Mouse (Mus musculus) layer of hippocampus, postnatal 10 days (tissue): ENCODE results near the gene Camk2d. TPM values are rescaled to one million over a fixed set of nuclear protein-coding genes. Genes with fewer than 3 reads are reported as not detected.

ENCODE experiments used
- DNase-seq, 2 experiments: peaks; one replicate each; pipeline ENCODE4 v3.0.0; 2021; ENCODE audit warnings: low spot score in 2 of 2
- total RNA-seq, 2 experiments: library from RNA; stranded (reverse); gene quantifications; 2 replicates each; pipeline ENCODE4 v1.2.3; 2021

Camk2d gene
- total RNA-seq, 2 experiments from 2014 or later = 67.3 to 73.7 TPM

DNA sequence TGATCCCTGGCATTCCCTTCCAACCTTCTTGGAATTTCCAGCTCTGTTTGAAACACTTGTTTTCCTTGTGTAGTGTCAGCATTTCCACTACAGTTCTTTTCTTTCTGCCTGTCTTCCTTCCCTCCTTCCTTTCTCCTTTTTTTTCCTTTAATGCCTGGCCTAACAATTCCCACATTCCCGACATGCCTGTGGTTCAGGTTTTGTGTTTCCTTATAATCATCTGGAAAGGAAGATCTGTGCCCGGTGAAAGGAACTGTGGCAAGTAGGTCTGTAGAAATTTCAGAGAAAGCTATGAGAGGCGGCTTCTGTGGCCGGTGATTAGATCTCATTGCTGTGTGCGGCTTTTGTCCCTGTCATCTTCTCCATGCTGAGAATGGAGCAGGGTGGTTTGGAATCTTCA is 139.1 kb downstream of the Camk2d start:
- no peak for DNase-seq

DNA sequence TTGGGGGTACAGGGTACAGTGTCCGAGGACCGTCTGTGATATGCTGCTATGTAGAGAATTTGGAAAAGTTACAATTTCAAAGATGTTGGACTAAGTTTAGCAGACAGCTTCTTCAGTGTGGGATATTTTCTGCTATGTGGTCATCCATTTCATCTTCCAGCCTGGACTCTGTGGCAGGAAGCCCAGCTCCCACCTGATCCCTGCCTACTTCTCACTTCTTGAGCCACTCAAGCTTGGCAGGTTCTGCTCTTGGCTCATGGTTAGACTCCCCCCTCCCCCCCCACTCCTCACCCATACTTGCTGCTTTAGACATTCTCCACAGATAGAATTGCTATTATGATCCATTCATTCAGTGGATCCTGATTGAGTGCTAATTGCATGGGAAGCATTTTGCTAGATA is 141.0 kb downstream of the Camk2d start:
- no peak for DNase-seq

DNA sequence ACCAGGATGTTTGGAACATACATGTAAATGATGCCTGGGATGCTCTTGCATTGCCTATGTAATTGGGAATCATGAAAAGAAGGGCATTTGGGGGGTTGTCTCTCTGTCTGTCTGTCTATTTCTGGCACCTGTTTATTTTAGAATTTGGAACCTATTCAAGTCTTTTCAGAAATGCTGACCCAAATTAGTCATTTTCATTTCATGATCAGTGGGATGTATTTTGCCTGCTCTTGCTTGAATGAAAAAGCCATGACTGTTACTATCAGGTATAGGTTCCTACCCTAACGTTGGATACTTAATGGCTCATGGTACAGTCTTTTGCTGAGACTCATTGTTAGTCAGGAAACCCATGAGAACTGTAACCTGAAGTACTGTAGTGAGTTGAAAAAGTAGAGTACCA is 144.0 kb downstream of the Camk2d start:
- DNase-seq = no peak

DNA sequence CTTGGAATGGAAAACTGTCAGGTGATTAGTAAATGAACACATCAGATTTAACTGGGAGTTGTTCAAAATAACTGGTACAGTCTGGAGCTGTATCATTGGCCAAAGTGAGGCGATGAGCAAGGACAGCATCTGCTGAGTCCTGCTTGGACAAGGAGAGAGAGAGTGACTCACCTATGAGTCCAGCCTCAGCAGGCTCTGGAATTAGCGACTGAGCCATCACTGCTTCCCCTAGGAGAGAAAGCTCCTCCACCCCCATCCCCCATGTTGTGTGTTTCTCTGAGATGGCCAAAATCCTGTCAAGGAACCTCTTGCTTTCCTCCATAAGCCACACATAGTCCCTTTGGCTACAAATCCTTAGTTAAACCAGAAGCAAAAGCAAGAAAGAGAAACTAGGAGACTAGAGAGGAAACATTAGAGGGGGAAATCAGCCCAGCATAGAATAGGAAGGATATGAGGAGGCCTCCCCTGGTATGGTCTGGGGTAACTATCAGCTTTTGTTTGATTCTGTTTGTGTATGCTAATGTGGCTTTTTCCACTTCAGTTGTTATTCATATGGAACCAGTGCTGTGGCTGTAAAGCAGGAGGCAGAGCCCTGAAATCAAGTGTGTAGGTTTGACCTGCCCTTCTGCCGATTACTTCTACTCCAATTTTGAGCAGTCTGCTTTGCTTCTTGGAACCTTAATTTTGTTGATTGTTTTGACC is 148.5 kb downstream of the Camk2d start:
- DNase-seq = no peak

DNA sequence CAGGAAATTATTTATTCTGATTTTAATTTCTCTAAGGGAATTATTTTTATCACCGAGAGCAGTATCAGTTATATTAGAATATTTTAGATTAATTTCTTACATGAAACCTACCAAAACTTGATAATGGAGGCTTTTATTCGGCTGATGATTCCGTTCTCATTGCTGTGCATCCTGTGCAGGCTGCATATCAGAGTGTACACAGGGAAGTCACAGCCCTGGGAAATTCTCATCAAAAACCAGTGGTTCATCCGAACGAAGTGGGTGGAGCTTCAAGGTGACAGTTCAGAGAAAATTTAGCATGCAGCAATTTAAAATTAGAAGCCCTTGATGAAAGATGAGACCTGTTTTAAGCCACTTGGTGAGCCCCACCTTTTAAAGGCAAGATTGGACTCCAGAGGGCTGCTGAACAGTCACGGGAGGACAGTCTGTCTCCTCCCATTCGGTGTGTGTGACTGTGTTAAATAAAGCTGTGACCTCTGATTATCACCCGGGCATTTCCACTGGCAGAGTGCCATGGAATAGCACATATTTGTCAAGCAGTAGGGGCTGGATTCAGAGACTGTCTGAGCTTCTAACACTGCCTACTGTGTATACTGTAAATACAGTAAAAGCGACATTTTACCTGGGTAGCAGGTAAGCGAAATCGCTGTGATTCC is 150.2 kb downstream of the Camk2d start:
- DNase-seq = no peak

DNA sequence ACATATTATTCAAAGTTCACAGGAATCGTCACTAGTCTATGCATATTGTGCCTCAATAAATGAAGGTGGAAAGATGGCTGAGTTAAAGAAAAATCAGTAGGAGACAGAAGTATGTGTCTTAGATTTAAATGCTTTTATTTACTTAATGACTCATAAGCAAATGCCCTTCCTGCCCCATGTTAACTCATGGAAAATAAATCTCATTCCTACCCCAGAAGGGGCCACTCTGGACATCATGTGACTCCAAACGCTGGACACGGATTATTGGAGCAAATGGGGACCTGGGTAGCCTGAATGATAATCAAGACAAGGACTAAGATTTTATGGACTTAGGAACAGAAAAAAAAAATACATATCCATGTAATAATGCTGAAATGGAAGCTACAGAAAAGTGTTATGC is 151.5 kb downstream of the Camk2d start:
- DNase-seq = no peak

DNA sequence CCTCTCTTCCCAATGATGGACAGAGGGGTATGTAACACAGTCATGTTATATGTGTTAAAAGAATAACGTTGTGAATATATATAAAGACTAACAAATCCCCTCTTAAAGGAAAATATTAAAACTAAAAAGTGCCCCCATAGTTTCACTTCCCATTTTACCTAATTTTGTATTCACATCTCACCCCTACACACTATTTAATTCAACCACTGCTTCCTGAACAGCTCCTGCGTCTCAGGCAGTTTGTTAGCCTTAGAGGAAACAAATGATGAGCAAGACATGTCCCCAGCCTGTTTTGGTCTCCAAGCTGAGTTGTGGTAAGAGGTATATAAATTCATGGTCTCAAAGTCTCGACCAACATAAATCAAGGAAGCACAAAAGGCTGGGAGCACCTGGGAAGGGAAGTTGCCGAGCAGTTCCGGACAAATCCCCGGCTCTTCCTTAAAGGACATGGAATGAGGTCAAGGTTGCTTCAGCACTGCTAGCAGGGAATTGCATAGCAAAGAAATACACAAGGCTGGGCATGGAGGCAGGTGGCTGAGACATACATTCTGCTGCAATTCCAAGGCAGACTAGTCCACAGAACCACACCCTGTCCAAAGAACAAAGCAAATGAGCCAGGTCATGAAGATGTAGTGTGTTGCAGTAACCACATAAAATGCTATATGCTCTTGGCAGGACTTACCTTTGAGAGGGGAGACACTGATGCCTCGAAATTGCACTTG is 155.4 kb downstream of the Camk2d start:
- no peak for DNase-seq

DNA sequence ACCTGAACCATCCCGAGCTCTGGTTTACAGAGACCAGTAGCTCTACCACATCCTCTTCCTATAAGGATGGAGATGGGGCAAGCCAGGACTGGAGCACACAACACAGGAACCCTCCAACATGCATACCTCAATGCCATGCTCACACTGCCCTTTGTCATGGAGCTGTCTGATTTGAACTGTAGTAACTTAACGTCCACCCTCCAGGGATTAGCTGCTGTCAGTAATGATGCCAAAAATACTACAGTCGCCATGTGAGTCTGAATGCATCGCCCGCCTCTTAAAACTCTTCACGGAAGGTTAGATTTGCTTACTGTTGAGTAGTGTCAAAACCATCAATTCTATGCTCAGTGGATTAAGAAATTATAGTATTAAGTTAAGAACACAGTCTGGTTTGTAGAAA is 156.9 kb downstream of the Camk2d start:
- DNase-seq = no peak

DNA sequence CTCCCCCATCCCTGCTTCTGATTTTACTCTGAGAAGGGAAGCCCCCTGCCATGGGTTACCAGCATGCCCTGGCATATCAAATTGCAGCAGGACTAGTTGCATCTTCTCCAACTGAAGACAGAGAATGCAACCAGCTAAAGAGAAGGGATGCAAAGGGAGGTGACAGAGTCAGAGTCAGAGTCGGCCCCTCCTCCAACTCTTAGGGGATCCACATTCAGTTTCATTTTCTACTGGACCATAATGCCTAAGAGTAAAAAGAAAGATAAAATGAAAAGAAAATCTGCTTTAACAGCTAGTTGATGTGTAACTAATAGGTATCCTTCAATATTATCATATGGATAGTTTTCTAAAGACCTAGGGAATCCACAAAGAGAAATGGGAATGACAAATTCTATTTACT is 162.3 kb downstream of the Camk2d start:
- no peak for DNase-seq

DNA sequence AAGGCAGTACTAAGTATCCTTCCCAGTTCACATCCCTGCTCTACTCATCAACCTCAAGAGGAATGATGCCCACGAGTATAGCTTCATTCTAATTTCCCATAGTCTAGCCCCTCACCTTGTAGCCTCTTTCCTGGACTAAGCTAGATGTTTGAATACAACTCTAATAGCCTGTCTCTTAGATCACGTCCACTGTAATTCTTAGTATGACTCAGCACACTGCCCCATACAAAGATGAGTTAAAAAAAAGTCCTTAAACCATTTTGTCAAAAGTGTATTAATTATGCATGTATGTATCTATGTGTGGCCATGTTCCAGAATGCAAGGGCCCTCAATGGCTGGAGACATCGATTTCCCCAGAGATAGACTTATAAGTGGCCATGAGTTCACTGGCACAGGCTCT is 164.5 kb downstream of the Camk2d start:
- no peak for DNase-seq

DNA sequence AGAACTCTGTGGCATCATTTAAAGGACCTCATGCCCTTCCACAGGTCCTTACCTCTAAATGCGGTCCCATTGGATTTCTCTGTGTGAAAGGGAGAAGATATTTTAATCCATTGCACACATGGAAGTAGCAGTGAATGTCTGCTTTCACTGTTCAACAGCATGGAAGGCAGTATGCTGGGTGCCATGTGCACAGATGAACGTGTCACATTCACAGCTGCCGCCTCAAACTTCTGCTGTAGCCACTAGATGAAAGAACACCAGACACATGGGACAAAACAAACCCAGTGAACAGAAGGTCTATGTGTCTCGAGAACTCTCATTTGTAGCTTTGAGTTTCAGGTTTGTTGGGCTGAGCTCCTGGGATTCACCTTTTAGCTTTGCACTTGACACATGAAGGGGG is 168.6 kb downstream of the Camk2d start:
- peak; percentile 45 to 52 for DNase-seq

DNA sequence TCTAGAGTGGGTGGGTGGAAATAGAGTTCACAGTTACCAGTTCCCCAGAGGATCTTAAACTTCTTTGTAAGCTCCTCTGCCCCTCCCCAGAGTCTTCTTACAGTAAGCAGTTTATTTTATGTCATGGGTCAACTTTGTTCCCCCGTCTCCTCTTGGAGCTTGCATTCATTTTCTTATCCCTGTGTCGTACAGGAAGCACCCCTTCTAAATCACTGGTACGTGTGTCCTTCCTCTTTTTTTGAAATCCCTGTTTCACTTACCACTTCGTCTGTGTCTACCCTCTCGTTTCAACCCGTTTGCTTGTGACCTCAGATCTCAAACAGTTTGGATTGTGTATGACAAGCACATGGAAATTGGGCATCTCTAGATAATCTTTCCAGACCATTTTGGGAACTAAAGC is 174.0 kb downstream of the Camk2d start:
- no peak for DNase-seq

DNA sequence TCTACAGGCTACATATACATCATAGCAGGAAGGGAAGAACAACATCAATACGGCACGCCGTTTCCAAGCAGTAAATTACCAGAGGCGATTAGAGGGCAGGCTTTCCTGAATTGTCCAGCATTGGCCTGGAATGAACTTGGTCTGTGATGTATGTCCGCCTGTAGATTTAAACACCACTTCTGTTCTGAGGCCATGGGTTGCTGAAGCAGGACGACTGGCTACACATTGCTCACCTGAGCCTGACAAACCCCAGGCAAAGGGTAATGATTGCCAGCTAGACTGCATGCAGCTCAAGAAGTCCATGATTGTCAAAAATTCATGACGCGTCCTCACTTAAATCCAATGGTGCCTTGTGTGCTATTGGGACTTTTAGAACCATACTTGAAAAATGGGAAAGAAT is 174.9 kb downstream of the Camk2d start:
- no peak for DNase-seq

DNA sequence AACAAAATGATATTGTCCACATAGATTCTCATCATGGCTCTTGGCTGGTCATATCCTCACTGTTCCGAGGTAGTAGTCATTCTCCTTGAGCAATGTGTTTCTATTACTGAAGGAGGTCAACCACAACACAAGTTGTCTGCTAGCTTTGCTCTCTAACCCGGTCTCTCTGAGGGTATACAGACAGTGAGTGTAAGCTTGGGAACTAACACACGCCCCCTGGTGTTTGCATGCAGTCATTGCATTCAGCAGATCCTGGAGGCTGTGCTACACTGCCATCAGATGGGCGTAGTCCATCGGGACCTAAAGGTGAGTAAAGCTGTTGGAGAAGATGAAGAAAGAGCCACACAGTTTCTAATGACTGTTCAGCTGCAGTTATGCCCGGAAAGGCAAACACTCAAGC is 175.4 kb downstream of the Camk2d start:
- DNase-seq = peak; percentile 74 to 75

DNA sequence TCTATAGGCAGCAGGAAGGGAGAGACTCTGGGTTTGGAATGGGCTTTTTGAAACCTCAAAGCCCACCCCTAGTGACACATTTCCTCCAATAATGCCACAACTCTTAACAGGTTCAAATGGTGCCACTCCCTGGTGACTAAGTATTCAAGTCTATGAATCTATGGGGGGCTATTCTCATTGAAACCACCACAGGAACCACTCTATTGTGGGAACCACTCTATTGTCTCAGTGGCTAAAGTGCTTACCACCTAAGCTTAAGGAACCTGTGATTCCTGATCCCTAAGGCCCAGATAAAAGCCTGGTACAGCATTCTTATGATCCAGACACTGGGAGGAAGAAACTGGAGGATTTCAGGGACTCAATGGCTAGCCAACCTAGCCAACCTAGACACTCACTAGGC is 179.9 kb downstream of the Camk2d start:
- DNase-seq = no peak

DNA sequence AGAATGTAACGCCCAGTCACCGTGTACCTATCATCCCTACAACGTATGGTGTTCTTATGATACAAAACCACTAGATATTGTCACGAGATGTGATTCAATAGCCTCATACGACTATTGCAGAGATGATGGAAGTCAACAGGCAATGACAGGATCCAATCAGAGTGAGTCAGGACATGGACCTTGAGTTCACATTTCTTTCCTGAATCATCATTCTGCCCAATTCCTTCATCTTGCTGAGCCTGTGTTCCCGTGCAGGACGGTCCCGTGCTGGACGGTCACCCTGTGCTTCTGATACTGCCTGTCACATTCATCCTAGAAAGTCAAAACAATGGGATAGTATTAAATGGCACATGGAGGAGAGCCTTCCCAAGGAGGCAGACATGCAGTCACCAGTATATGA is 181.0 kb downstream of the Camk2d start:
- DNase-seq = no peak

DNA sequence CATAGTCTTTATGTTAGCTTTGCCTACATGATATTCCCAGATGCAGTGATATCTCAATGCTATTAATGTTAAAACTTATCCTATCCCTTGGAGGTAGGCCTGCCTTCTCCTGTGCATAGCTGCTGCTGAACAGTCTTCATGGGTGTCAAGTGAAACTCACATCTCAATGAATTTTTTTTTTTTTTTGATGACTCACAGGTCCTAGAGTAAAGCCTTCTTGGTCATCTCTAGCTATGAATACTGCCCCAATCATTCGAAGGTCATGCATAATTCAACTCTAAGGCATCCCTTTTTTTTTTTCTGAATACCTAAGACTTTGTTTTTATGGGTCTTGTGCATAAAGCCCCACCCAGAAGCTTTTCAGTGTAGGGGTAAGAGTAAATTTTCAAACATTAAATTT is 181.8 kb downstream of the Camk2d start:
- no peak for DNase-seq

DNA sequence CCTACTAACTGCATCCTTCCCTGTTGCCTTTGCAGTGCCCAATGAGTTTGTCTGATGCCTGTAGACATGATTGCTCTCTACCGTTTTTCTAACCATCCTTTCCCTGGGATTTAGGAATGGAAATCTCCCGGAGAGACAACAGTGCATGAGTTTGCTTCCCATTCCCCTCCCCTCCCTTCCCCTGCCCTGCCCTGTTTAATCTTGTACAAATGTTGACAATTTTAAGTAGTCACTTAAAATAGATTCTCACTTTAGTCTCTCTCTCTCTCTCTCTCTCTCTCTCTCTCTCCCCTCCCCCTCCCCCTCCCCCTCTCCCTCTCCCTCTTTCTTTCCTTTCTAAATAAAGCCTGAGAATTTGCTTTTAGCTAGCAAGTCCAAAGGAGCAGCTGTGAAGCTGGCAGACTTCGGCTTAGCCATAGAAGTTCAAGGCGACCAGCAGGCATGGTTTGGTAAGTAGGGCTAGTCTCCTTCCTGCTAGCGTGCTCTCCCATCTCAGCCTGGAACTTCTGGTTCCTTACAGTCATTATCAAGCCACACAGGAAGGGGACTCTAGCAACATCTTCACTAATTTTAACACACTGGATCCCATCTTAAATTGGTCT is 184.0 kb downstream of the Camk2d start:
- DNase-seq = no peak

DNA sequence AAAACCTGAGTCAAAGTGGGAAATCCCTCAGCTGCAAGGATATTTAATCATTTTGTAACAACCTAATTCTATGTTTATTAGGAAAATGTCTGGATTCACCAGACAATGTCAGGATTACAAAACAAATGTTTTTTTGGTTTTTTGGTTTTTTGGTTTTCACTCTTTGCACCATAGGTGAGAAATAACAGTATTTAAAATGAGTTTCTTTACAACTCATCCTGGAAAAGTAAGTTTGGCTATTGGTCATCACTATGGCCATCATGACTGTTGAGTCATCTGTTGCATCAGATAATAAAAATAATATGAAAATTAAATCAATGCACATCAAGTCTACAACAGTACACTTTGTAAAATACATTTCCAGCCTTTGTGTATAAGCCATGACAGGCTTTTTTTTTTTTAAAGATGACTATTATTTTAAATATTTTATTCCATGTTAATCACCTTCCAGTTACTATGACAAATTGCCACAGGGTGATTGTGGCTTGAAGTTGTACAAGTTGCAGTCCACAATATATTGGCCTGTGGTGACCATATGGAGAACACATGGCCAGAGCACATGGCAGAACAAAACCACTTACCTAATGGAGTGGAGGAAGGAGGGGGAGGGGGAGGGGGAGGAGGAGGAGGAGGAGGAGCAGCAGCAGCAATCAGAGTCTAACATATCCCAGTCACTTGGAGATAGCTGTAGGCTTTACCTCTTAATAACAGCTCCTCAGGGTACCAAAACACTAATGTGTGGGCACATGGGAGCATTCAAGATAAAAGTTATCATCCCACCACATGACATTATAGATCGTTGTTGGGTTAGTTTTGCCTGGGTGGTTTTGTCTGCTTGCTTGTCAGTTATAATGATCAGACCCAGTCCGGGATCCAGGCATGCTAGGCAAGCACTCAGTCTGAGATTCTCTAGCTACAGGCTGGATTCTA is 197.2 kb downstream of the Camk2d start:
- no peak for DNase-seq

DNA sequence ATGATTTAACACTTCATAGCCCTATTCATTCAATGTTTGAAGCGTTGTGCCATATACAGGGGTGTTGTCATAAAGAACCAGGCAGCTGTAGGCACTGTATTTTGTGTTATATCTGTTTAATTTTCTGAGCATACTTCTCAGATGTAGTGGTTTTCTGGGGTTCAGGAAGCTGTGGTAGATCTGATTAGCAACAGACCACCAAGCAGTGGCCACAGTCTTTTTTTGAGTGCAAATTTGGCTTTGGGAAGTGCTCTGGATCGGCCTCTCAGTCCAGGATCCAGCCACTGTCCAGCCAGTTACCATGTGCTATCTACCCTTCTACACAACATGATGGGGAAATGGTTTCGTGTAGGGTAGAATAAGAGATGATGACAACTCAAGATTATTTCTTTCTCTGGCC is 199.8 kb downstream of the Camk2d start:
- DNase-seq = no peak

DNA sequence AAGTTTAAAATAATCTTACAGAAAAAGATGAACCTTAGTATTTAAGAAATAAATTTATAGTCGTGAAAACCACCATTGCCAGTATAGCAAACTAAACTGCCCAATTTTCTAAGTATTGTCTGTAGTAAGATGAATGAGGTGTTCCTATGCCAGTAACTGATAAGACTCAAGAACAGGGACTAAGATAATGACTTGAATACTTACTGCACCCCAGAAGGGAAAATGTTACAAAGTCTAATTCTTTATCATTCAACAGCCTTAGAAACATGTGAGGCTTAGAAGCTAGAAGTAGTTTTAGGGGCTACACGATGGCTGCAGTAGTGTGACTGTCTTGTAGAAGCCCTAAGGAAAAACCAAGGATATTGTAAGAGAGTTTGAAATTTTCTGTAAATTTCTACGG is 200.9 kb downstream of the Camk2d start:
- no peak for DNase-seq
